Mouse (Mus musculus) ES-Bruce4 (cell line): ENCODE measurements around the gene Grid2.
"Not testable (repeated sequence)": the region's sequence is repeated elsewhere in the genome, so short reads cannot be mapped to it uniquely, and the experiment has no call there.

ENCODE experiments used
- CTCF ChIP-seq: IDR thresholded peaks from one replicate; pipeline ENCODE4 v1.8.1; 2011; ENCODE audit warnings: low read depth, low read length
- EP300 ChIP-seq: IDR thresholded peaks from 2 replicates; pipeline ENCODE4 v1.6.1; 2011; ENCODE audit warnings: low read depth, low read length; ENCODE audit not compliant: insufficient read depth
- POLR2A ChIP-seq: IDR thresholded peaks from one replicate; pipeline ENCODE4 v1.8.1; 2011; ENCODE audit warnings: low read length; ENCODE audit not compliant: insufficient read depth

GRCm38 (mm10) chr6:63568741-63569140, 313.1 kb downstream of the Grid2 start:
- TF ChIP-seq CTCF, POLR2A: not testable (repeated sequence)
- TF ChIP-seq EP300 = peak; percentile 57; the same call in 1 of the 2 replicates
